Mouse (Mus musculus) embryonic facial prominence, embryonic 11.5 days (tissue): ENCODE measurements around the gene Ndufaf1. TPM values are rescaled to one million over a fixed set of nuclear protein-coding genes. Genes with fewer than 3 reads are reported as not detected.

ENCODE experiments used
- ATAC-seq: fragments of 200-750 bp; cut with Nextera tagmentation; replicated peaks from 2 replicates; pipeline ENCODE4 v1.8.0; 2017; ENCODE audit warnings: low read depth; ENCODE audit not compliant: insufficient number of reproducible peaks, low FRiP score, low TSS enrichment
- DNase-seq: peaks from one replicate; pipeline ENCODE4 v3.0.0-alpha.2; 2015; ENCODE audit warnings: low spot score
- H3K27ac ChIP-seq: fragments of 300-500 bp; sonication (generic); replicated peaks from 2 replicates; pipeline ENCODE4 v1.5.1; 2014; ENCODE audit warnings: mild to moderate bottlenecking, low read depth, low read length, control low read depth
- H3K27me3 ChIP-seq: fragments of 300-500 bp; sonication (generic); 2 replicates; pipeline ENCODE4 v1.6.1; 2014; ENCODE audit warnings: mild to moderate bottlenecking, low read length, moderate library complexity, mixed read lengths; ENCODE audit not compliant: control insufficient read depth, insufficient read depth
- H3K36me3 ChIP-seq: fragments of 300-500 bp; sonication (generic); replicated peaks from 2 replicates; pipeline ENCODE4 v1.6.1; 2014; ENCODE audit warnings: low read depth, mild to moderate bottlenecking, low read length, moderate library complexity, mixed read lengths; ENCODE audit not compliant: control insufficient read depth, insufficient read depth
- H3K4me1 ChIP-seq: fragments of 300-500 bp; sonication (generic); 2 replicates; pipeline ENCODE4 v1.6.1; 2014; ENCODE audit warnings: low read length, mixed read lengths; ENCODE audit not compliant: control insufficient read depth, insufficient read depth
- H3K4me2 ChIP-seq: fragments of 300-500 bp; sonication (generic); 2 replicates; pipeline ENCODE4 v1.6.1; 2014; ENCODE audit warnings: low read depth, mild to moderate bottlenecking, control low read depth, low read length, moderate library complexity
- H3K4me3 ChIP-seq: fragments of 300-500 bp; sonication (generic); 2 replicates; pipeline ENCODE4 v1.5.1; 2014; ENCODE audit warnings: low read depth, low read length, control low read depth
- H3K9ac ChIP-seq: fragments of 300-500 bp; sonication (generic); replicated peaks from 2 replicates; pipeline ENCODE4 v1.6.1; 2014; ENCODE audit warnings: mild to moderate bottlenecking, control low read depth, low read length
- H3K9me3 ChIP-seq: fragments of 300-500 bp; sonication (generic); replicated peaks from 2 replicates; pipeline ENCODE4 v1.6.1; 2016; ENCODE audit warnings: mild to moderate bottlenecking, low read length, inconsistent platforms, mixed read lengths; ENCODE audit not compliant: control insufficient read depth
- WGBS: fragments of 180-500 bp; shearing (Covaris S2); extraction: QIAGEN DNeasy Blood & Tissue Kit; methylation state at CpG from one replicate; pipeline ENCODE4 v1.1.7; 2014; 5-methylcytosine and 5-hydroxymethylcytosine counted together
- polyA plus RNA-seq: library from polyadenylated mRNA; unstranded; fragments of >200 nt; fragmentation: Nextera tagmentation; extraction: Ambion mirVana; gene quantifications from 2 replicates; pipeline ENCODE4 v1.2.1, GENCODE M21; 2014

Ndufaf1 gene
- 50.8 and 55.3 TPM in 2 replicates for polyA plus RNA-seq

DNA sequence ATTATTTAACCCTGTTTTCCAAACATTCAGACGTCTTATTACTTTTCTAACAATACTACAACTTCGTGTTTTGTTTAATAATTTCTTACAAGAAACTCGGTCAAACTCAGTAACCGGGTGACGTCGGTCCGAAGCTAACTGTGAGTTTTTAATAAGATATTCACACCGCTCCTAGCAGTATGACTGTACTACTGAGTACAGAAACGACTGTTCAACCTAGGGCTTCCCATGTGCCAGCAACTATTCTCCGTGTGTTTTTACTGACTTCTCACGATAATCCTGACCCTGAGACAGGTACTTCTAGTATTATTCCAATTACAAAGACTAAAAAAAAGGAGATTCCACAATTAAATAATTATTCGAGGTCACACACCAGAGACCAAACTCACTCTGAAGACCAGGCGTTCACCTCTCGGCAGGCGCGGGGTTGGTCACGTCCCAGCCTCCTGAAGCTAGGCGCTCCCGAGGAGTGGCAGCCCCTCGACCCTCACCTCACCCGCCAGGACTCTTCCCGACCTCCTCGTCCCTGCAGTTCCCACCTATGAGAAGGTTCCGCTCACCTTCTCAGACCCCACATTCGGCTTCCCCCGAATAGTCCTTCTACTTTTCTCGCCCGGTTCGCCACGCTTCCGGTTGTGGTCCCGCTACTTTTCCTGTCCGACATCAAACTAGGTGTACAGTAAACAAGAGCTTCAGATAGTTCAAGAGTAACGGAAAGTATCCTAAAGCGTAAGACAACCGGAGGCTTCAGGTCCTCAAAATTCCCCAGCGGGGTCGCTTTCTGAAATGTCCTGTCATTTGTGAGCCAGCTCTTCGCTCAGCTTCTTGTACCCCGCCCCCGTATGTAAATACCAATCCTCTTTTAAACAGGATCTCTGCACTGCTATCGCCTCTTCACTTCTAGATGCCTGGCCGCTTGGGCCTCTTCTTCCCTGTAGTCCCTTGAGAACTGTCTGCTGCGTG lies at the start of gene Ndufaf1:
TSS of gene Ndufaf1 (minus strand) at position 608 of the 963 bp plus-strand sequence.
- no peak within 1 kb of the TSS for H3K27ac ChIP-seq
- DNase-seq (peak; percentile 86), ATAC-seq (peak; percentile 83)
- 1% methylated on average over 44 of the region's 44 CpGs for WGBS
- peak within 1 kb of the TSS; percentile 30 for H3K4me2 ChIP-seq
- H3K36me3 ChIP-seq = no peaks in the 10 kb centered on the region; the same call in none of the 2 replicates
- no peaks in the 10 kb centered on the region for H3K9me3 ChIP-seq
- no peaks in the 10 kb centered on the region for H3K27me3 ChIP-seq
- H3K9ac ChIP-seq = peak within 1 kb of the TSS; percentile 68
- H3K4me1 ChIP-seq = no peaks in the 10 kb centered on the region
- H3K4me3 ChIP-seq = peak within 1 kb of the TSS; percentile 60

GRCm38 (mm10) chr2:119710011-119710410 lies 47.4 kb upstream of the Ndufaf1 start:
- Histone ChIP-seq H3K27ac (no peak overlapping the region), H3K4me3 (no peak overlapping the region), H3K4me2 (no peak overlapping the region), H3K27me3 (no peaks in the 10 kb centered on the region), H3K4me1 (no peaks in the 10 kb centered on the region), H3K9ac (no peak overlapping the region), H3K9me3 (no peaks in the 10 kb centered on the region), H3K36me3 (peaks cover 3% of the 10 kb centered on the region)
- 93% methylated on average over 3 of the region's 3 CpGs for WGBS
- ATAC-seq (no peak), DNase-seq (no peak)

DNA sequence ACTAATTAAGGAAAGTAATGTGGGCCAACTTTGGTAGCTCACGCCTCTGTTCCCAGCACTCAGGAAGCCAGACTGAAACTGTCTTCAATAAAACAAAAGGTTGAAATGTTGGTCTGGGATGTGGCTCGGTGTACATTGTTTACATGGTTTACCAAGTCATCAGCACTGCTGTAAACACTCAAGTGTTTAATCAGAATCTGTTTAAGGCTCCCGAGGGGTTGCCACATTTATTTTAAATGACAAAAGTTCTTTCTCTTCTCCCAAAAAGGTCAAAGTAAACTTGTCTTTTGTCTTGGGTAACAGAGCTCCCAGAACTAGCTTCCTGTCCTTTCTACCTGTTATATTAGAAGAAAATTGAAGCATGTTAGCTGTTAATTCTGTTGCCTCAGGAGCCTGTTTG lies 45.0 kb upstream of the Ndufaf1 start:
- no peak for ATAC-seq

DNA sequence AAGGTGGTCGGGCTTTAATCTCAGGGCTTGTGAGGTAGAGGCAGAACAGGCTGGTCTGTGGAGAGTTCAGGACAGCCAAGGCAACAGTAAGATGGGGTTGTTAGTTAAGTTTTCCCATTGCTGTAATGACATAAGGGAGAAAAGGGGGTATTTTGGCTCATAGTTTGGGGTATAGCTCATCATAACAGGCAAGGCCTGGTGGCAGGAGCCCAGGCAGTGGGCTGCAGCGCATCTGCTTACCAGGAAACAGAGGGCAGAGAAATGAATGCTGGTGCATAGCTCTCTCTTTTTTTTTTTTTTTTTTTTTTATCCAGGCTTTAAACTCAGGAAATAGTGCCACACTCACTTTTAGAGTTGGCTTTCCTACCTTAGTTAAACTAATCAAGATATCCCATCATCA lies 40.5 kb upstream of the Ndufaf1 start:
- ATAC-seq (no peak), DNase-seq (no peak)
- H3K27me3 ChIP-seq = no peaks in the 10 kb centered on the region
- H3K4me1 ChIP-seq = no peaks in the 10 kb centered on the region
- H3K4me3 ChIP-seq = no peak overlapping the region
- H3K36me3 ChIP-seq = no peaks in the 10 kb centered on the region
- H3K9me3 ChIP-seq = no peaks in the 10 kb centered on the region
- H3K9ac ChIP-seq = no peak overlapping the region
- no peak overlapping the region for H3K4me2 ChIP-seq
- 100% methylated on average over 2 of the region's 2 CpGs for WGBS
- no peak overlapping the region for H3K27ac ChIP-seq

More for the DNA sequence above, 45.0 kb upstream of the Ndufaf1 start:
- Histone ChIP-seq H3K4me3 (no peak overlapping the region), H3K27ac (no peak overlapping the region), H3K4me1 (no peaks in the 10 kb centered on the region), H3K27me3 (no peaks in the 10 kb centered on the region), H3K9me3 (no peaks in the 10 kb centered on the region), H3K4me2 (no peak overlapping the region), H3K9ac (no peak overlapping the region), H3K36me3 (peaks cover 3% of the 10 kb centered on the region)
- DNase-seq = no peak
- 90% methylated on average over 3 of the region's 3 CpGs for WGBS

DNA sequence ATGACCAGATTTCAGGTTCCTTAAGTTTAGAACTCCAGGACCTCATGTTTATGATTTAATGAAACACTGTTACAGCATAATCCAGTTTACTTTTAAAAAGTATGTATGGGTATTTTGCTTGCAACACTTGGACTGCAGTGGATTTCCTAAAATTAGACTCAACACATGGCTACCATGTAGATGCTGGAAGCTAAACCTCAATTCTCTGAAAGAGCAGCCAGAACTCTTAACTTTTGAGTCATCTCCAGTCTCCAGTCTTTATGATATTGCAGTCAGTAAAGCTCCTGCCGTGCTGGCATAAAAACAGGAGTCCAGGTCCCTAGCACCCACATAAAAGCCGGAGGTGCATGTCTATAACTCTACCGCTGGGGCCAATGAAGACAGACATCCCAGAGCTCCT lies 37.3 kb upstream of the Ndufaf1 start:
- Histone ChIP-seq H3K4me3 (no peak overlapping the region), H3K9ac (no peak overlapping the region), H3K4me1 (no peaks in the 10 kb centered on the region), H3K27me3 (no peaks in the 10 kb centered on the region), H3K27ac (no peak overlapping the region), H3K36me3 (no peaks in the 10 kb centered on the region), H3K4me2 (no peak overlapping the region), H3K9me3 (no peaks in the 10 kb centered on the region)
- ATAC-seq (no peak), DNase-seq (no peak)
- 90% methylated on average over 3 of the region's 3 CpGs for WGBS

GRCm38 (mm10) chr2:119698472-119698871 lies 35.8 kb upstream of the Ndufaf1 start:
- no peaks in the 10 kb centered on the region for H3K27me3 ChIP-seq
- DNase-seq = no peak
- H3K27ac ChIP-seq = no peak overlapping the region
- H3K36me3 ChIP-seq = no peaks in the 10 kb centered on the region
- WGBS = 85% methylated on average over 2 of the region's 2 CpGs
- H3K4me1 ChIP-seq = no peaks in the 10 kb centered on the region
- ATAC-seq = no peak
- no peak overlapping the region for H3K4me2 ChIP-seq
- no peaks in the 10 kb centered on the region for H3K9me3 ChIP-seq
- no peak overlapping the region for H3K4me3 ChIP-seq
- H3K9ac ChIP-seq = no peak overlapping the region

GRCm38 (mm10) chr2:119696111-119696510 lies 33.5 kb upstream of the Ndufaf1 start:
- Histone ChIP-seq H3K9ac (no peak overlapping the region), H3K4me1 (no peaks in the 10 kb centered on the region), H3K9me3 (no peaks in the 10 kb centered on the region), H3K27ac (no peak overlapping the region), H3K4me2 (no peak overlapping the region), H3K27me3 (no peaks in the 10 kb centered on the region), H3K36me3 (no peaks in the 10 kb centered on the region), H3K4me3 (no peak overlapping the region)
- 81% methylated on average over 1 of the region's 1 CpGs for WGBS
- DNase-seq (no peak), ATAC-seq (no peak)

DNA sequence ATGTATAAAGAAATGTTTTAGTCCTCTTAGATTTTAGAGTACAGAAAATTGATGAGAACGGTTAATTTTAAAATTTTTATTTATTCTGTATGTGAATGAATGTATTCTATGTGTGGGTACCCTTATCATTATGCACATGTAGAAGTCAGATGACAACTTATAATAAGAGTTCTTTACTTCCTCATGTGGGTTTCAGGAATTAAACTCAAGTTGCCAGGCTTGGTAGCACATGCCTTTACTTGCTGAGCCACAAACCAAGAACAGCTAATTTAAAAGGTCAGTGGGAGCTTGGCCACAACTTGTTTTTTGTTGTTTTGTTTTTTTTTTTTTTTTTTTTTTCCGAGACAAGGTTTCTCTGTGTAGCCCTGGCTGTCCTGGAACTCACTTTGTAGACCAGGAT lies 32.2 kb upstream of the Ndufaf1 start:
- H3K27me3 ChIP-seq = no peaks in the 10 kb centered on the region
- no peaks in the 10 kb centered on the region for H3K36me3 ChIP-seq
- no peak for ATAC-seq
- no peak overlapping the region for H3K4me2 ChIP-seq
- no peak overlapping the region for H3K9ac ChIP-seq
- no peaks in the 10 kb centered on the region for H3K4me1 ChIP-seq
- no peak for DNase-seq
- H3K27ac ChIP-seq = no peak overlapping the region
- H3K9me3 ChIP-seq = no peaks in the 10 kb centered on the region
- 100% methylated on average over 1 of the region's 2 CpGs for WGBS
- no peak overlapping the region for H3K4me3 ChIP-seq
